Mouse (Mus musculus): ENCODE data around the gene Rnf111.
A peak's percentile ranks its signal among the peaks of the same experiment; 100 is the strongest.
"Not testable (repeated sequence)": the region's sequence is repeated elsewhere in the genome, so short reads cannot be mapped to it uniquely, and the experiment has no call there.

Gene Rnf111

DNA sequence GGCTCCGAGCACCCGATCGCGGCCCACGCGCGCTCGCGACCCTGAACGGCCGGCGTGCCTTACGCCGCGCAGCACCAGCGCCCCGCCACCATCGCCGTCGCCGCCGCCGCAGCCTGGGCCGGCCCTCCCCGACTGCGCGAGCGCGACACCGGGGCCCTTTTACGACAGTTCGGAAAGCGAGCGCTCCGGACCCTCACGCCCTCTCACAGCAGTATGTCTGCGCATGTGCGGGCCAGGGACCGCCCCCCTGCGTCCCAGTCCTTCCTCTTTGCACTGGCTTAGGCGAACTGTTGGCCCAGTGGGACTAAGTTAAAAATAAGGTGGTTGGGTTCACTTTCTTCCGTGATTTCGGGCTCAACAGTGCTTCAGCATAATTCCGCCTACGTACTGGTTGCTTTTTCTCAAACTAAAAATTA is at the start of gene Rnf111:
Gene Rnf111 (minus strand): TSS at position 100 of the 416 bp plus-strand sequence.
- peak; percentile 97 to 98 for DNase-seq

DNA sequence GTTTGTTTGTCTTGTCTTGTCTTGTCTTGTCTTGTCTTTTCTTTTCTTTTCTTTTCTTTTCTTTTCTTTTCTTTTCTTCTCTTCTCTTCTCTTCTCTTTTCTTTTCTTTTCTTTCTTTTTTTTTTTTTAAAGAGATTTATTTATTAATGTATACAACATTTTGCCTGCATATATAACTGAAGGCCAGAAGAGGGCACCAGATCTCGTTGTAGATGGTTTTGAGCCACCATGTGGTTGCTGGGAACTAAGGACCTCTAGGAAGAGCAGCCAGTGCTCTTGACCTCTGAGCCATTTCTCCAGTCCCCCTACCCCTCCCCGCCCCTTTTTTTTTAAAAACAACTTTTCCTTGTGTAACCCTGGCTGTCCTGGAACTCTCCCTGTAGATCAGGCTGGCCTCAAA is 48.7 kb upstream of the Rnf111 start:
- not testable (repeated sequence) for DNase-seq

DNA sequence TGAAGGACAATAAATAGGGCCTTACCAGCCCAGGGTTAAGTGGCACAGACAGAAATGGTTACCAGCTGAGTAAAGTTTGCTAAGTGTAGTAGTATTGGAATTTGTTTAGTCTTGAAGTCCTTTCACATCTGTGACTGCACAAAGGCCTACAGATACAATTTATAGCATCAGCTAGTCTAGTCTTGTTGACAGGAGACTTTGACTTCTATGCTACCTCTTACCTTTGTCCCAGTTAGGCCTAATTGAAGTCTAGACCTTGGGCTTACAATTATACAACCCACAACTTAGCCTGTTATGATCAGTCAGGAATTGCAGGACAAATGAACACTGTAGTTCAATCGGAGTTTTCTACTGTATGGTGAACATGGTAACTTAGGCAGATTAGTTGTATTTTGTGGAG is 48.0 kb upstream of the Rnf111 start:
- DNase-seq: no peak

DNA sequence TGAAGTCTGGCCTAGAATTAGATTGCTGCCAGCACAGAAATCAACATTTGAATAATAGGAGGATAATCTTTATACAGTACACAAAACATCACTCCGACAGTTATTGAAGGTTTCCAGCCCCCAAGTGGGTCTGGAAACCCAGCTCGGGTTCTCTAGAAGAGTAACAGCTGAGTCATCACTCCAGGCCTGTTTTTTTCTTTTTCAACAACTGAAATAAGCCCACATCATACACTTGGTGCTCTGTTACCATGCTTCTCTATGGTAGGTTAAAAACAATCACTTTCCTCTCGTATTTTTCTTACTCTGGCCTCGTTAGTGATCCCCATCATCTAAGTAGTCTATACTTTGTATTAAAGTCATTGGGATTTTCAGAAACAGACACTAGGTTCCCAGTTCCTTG is 44.8 kb upstream of the Rnf111 start:
- no peak for DNase-seq

DNA sequence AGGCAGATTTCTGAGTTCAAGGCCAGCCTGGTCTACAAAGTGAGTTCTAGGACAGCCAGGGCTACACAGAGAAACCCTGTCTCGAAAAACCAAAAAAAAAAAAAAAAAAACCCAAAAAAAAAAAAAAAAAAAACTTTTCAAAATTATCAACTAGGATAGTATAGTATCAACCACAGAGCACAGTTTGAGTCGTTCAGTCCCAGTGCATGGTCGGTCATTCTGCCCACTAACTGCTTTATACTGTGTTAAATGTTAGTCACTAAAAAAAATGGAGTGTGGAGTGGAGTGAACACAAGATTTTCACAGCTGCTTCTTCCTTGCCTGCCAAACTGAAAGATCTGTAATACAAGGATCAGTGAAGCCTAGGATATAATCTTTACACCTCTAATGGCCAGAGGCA is 43.1 kb upstream of the Rnf111 start:
- not testable (repeated sequence) for DNase-seq

DNA sequence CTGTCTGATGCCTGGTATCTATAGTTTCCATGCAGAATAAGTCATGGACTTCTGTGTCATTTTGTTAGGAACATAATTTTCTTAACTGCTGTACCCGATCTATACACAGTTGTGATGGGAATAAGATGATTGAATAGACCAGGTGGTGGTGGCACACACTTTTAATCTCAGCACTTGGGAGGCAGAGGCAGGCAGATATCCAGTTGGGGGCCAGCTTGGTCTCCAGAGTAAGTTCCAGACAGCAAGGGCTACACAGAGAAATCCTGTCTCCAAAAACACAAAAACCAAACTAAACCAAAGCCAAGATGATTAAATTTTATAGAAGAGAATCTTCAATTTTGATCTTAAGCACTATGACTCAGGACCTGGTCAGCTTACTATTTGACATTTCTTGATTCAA is 41.3 kb upstream of the Rnf111 start:
- DNase-seq: no peak

DNA sequence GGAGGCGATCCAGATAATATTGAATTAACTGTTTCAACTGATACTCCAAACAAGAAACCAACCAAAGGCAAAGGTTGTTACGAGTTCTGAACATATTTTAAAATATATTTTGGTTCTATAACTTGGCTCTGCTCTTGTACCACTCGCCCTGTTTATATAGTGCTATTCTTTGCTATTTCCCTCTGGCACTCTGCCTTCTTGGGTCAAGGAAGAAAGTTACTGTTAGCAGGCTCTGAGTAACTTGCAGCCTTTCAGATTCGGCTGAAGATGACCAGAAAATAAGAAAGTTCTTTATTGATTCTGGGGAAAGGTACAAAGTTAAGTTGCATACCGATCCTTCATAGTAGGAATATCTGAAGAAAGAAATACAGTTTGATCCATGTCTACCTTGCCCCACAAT is 40.5 kb upstream of the Rnf111 start:
- DNase-seq: no peak

DNA sequence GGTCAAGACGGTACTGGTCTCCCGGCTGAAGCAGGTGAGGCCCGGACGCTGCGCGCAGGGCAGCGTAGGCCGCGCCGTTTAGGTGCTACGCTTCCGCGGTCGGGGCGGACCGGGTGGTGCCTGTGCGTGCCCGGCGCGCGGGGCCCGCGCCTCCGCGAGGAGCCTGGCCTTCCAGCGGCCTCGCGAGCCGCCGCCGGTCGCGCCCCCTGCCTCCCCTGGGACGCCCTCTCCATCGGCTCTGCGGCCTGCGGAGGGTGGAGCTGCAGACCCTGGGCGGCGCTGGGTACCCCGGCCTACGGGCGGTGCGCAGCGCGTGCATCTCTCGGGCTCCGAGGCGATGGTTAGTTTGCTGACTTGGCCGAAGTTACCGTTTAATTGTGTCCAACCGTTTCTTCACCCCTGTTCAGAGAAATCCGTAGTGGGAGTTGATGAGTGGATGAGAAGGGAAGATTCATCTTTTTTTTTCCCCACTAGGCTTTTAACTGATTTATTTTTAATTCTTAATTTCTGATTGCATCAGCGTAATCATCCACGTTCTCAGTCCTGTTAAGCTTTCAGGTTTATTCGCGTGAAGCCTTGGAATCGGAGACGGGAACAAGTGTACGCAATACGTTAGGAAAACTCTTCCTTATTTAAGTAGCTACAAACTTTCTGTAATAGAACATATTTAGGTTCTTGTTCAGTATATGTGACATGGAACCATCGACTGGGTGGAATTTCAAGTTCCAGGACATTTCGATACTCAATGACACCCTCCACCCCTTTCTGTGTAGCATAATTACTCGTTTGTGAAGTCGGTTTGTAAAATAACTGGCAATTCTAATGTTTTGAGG is 39.7 kb upstream of the Rnf111 start:
- DNase-seq: peak; percentile 56 to 64

DNA sequence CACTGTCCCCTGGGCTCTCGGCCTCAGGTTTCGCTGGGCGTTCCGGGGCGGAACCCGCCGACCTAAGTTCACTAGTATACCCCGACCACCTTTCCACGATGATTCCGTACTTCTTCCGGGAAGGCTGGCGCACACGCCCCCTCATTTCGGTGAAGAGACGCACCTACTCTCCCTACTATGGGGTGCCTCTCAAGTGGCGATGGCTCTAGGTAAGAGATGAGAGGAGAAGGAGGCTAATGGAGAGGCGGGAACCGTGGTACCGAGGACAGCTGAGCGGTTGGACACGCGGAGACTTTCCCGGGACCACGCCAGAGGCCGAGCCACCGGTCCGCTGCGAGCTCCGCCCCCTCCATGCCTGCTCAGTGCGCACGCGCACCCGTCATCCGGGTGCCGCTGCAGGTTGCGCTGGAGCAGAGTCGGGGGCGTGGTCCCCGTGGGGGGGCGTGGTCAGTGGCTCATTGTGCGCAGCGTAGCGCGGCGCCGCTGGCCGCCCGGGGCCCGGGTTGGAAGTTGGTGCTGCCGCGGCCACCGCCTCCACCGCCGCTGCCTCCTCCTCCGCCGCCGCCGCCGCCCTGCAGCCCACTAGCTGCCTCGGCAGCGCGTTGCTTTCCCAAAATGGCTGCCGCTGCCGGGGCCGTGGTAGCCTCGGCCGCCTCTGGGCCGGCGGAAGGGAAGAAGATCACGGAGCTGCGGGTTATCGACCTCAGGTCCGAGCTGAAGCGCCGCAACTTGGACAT is 38.9 kb upstream of the Rnf111 start, which contains the start of gene Sltm:
Gene Sltm (plus strand): TSS at position 450 of the 737 bp plus-strand sequence.
- peak; percentile 99 for DNase-seq

DNA sequence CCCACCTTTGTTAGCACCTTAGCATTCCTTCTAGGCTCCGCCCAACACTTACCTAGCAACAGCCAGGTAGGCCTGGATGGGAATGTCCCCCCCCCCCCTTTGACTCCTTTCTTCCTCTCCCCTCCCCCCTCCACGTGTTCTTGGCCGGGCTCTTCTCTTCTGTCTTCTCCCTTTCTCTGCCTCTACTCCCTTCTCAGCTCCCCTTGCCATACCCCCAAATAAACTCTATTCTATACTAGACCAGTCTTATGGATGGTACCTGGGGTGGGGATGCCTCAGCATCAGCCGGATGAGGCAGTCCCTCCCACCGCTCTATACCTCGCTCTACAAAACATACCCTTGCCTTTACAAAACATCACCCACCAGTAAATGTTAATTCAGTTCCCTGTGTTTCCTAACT is 38.1 kb upstream of the Rnf111 start:
- peak; percentile 5 to 37 for DNase-seq

DNA sequence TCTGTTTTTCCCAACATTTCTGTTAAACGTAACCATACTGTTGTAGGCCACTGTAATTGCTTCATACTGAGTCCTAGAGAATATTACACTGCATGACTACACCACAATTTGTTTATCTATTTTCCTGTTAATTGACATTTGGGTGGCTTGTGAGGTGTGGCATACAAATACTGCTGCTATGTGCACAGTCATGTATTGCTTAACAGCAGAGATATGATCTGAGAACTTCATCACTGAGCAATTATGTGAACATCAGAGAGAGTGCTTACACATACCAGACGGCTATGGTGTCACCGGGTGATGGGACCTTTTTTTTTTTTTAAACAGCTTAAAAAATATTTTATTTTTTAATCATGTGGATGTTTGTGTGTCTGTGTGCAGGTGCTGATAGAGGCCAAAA is 29.8 kb upstream of the Rnf111 start:
- DNase-seq: no peak

DNA sequence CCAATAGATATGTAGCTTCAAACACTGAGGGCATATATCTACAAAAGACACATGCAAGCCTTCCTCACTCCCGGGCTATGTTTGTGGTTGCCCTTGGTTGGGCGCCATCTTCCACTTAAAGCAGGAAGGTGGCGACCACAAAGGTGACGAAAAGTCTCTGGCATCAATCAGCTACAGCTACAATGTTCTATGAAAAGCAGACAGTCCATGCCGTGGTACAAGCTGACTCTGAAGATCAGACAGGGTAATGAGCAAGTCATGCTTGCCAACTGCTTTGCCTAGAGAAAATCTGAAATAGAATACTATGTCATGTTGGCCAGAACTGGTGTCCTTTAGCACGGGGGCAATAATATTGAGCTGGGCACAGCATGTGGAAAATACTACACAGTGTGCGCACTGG is 20.8 kb upstream of the Rnf111 start:
- no peak for DNase-seq

DNA sequence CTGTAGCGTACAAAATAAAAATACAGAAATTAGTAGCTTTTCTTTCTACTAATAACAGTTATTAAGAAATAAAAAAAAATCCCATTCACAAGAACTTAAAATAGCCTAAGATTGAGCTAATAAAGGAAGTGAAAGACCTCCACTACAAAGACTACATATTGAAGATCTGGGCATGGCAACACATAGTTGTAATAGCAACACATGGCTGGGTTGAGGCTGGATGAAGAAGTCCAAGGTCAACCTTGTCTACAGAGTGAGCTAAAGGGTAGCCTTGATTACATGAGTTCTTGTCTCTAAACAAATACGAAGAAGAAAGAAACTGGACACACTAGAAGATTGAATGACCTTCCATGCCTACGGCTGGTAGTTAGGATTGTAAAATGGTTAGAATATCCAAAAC is 20.3 kb upstream of the Rnf111 start:
- no peak for DNase-seq

DNA sequence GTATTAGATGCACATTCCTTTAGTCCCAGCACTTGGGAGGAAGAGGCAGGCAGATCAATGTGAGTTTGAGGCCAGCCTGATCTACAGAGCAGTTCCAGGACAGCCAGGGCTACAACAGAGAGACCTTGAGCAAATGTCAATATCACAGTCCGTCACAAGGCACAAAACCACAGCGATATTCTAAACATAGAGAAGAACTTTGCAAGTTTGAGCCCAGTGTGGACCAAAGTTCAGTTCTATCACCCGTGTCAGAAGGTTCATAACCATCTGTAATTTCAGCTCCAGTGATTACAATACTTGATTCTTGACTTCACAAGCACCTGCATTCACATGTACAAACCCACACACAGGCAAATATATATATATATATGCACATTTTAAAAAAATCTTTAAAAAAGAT is 17.1 kb upstream of the Rnf111 start:
- no peak for DNase-seq

DNA sequence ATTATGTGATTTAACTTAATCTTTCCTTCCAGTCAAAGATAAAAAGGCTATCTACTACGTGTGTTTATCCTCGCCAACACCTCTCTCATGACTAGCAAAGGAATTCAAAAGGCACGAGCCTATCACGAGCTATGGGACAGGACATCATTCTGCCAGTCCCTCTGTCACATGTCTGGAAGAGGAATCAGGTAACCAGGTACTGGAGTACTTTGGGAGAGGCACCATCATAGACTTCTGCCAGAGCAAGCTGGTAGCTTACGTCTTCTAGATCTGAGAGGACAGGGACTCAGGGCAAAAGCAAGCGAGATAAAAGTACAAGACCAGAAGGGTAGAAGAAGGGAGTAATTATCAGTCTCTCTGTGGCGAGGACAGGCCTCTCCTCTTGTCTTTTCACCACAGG is 8.2 kb upstream of the Rnf111 start:
- no peak for DNase-seq

DNA sequence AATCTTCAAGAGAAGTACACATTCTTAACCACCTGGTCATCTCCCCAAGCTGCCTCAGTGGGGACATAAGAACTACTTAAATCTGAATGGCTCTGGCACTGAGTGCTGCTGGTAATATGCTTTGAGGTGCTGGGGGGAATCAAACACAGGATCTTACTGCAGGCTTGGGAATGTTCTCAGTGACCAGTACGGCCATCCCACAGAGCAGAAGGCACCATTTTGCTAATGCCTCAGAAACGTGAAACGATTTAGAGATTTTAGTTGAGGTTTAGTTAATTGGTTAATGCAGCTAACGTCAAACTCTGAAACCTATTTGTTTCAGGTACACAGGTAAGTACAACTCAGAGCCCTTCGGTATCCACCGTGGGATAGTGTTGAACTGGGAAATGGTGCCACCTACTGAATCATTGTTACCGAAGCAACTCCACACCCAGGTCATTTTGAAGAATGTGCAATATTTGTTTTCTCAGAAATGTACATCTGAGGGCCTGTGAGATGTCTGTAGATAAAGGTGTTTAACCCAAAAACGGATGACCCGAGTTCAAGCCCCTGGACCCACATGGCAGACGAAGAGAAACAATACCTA is 7.6 kb upstream of the Rnf111 start:
- DNase-seq: peak in 1 of 2 experiments; percentile 27

DNA sequence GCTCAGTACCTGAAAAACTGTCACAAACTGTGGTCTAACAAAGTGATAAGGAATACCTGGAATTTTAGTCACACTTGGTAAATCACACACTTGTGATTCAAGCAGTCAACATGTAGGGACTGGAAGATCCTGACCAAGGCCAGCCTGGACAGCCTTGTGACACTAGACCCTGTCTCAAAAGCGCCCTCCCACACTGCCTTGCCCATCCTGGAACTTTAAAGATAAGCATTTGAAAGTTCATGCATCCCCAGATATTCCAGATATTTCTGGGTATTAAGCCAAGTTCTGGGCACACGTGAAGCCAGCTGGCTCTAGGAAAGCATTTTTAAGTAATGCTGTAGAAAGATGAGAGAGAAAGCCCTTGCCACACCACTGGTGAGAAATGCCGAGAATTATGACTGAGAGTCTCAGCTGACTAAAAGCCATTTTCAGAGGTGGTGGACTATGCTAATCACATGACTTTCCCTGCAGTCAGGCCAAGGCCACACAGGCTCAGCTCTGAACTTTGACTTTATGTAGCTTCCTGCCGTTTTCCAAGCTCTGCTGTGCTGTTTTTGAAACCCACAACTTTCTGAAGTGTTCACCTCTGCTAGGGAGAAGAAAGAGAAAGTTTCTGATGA is 6.5 kb upstream of the Rnf111 start:
- peak; percentile 20 to 27 for DNase-seq

DNA sequence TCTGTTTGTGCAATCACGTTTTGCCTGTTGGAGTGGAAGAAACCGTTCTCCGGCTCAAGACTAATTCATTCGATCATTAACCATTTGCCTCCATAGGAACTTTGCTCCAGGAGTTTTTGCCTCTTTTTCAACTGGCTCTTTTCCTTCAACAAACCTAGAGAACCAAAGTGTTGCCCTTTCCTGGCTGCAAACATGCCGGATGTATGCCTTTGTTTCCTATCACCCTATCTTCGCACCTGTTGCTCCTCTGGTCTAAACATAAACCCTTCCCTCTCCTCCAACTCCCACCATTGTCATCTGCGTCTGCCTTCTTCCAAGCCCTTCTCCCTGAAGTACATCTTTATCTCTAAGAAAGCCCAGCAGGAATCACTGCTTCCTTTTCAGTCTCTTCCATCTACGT is 3.3 kb upstream of the Rnf111 start:
- DNase-seq: no peak

DNA sequence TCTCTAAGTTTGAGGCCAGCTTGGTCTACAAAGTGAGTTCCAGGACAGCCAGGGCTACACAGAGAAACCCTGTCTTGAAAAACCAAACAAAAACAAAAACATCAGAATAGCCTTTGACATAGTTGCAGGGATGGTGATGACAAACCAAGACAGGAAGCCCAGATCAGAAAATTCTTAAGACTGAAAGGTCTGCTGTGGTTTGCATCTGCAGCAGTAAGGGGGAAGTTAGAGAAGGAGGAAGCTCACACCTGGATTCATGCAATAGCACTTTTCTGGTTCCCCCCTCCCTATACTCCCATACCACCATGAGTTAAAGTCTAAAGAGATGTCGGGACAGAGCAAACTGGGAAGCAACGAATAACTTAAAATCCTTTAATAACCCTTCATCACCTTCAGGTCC is 2.7 kb upstream of the Rnf111 start:
- no peak for DNase-seq

DNA sequence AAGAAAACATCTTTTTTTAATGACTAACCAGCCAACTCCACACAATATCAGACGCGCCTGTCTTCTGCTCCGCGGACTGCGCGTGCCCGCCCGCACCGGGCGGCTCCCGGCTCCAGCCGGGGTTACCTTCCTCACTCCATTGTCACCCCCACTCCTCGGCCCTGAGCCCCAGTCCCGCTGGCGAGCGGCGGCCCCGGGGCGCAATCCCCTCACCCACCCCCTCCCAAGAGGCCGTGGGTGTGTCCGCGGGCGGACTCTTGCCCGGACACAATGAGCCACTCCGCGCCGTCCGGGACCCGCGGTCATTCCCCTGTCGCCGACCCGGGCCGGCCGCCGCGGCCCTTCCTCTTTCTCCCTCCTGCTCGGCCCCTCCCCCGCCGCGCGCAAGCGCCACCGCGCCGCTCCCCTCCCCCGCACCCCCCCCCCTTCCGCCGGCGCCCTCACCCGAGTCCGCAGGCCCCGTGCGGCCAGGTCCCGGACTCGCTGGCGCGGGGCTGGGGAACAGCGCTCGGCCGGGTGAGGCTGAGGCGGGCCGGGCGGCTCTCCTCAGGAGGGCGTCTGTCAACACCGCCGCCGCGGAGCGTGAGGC is 416 bp downstream of the Rnf111 start:
- DNase-seq: peak; percentile 54 to 63

DNA sequence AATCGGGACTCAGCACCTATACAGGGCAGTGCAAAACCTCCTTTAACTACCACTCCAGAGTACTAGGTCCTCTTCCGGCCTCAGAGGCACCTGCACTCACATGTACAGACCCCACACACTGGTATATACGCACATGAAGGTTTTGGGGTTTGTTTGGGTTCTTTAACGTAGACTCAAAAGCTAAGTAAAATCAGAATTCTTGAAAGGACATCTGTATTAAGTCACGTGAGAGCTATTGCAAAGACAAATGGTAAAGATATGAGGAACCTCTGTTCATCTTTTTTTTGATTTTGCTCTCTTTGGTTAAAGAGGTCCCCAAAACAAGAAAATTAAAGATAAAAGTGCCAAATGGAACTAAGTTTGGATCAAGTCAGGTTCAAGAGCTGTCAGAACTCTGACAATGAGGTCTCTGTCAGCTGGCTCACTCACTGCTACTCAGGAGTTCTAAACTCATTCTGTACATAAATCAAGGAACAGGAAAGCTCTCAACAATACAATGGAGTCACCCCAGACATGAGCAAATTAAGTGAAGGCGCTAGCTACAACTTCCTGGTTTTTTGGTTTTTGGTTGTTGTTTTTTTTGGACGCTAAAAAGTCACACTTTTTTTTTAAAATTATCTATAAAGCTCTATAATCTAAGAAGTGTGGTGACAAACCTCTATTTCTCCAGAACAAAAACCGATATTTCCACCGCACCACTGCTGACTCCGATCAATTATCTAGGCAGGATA is 1.1 kb downstream of the Rnf111 start:
- DNase-seq: no peak

DNA sequence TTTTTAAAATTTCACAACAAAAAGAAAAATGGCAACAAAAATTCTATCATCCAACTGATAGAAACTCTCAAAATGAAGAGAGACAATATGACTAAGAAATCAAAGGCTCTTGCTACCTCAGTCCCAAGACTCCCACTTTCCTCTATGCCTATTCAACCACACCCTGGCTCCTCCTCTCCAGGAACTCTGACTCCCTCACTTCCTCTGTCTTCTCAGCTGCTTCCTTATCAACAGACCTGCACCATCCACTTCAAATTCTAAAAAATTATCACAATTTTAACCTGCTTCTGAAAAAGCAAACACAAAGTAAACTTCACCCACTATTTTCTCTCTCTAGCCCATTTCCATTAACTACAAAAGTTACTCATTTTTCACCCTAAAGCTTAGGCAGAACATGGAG is 6.5 kb downstream of the Rnf111 start:
- DNase-seq: no peak
